Mouse (Mus musculus): ENCODE results near the gene Ganc.

Ganc gene

GRCm38 (mm10) chr2:120447306-120447705 is 43.6 kb downstream of the Ganc start:
- in situ Hi-C loops (cut with MboI; ENCODE audit: low sequenced_read_pairs): no loop called here

GRCm38 (mm10) chr2:120450724-120451123 is 47.0 kb downstream of the Ganc start:
- in situ Hi-C loops (cut with MboI; ENCODE audit: low sequenced_read_pairs): no loop called here

GRCm38 (mm10) chr2:120452600-120452999 is 48.9 kb downstream of the Ganc start:
- in situ Hi-C loops (cut with MboI; ENCODE audit: low sequenced_read_pairs): no loop called here

- in situ Hi-C loops (cut with MboI; ENCODE audit: low sequenced_read_pairs): no loop called here
Observed at GRCm38 (mm10) chr2:120454987-120455386, 51.3 kb downstream of the Ganc start.

- in situ Hi-C loops (cut with MboI; ENCODE audit: low sequenced_read_pairs): no loop called here
Observed at GRCm38 (mm10) chr2:120455719-120456118, 52.0 kb downstream of the Ganc start, which contains the start of gene Capn3. Gene Capn3, plus strand, starts transcription at chr2:120456019.

GRCm38 (mm10) chr2:120460216-120460615 is 56.5 kb downstream of the Ganc start:
- in situ Hi-C loops (cut with MboI; ENCODE audit: low sequenced_read_pairs): no loop called here

- in situ Hi-C loops (cut with MboI; ENCODE audit: low sequenced_read_pairs): no loop called here
Observed at GRCm38 (mm10) chr2:120463328-120463727, 59.6 kb downstream of the Ganc start.

- in situ Hi-C loops (cut with MboI; ENCODE audit: low sequenced_read_pairs): no loop called here
Observed at GRCm38 (mm10) chr2:120464091-120464490, 60.4 kb downstream of the Ganc start.

- in situ Hi-C loops (cut with MboI; ENCODE audit: low sequenced_read_pairs): no loop called here
Observed at GRCm38 (mm10) chr2:120464732-120465396, 61.2 kb downstream of the Ganc start.

GRCm38 (mm10) chr2:120465397-120465785 is 61.7 kb downstream of the Ganc start:
- in situ Hi-C loops (cut with MboI; ENCODE audit: low sequenced_read_pairs): no loop called here

GRCm38 (mm10) chr2:120468011-120468410 is 64.3 kb downstream of the Ganc start:
- in situ Hi-C loops (cut with MboI; ENCODE audit: low sequenced_read_pairs): no loop called here

- in situ Hi-C loops (cut with MboI; ENCODE audit: low sequenced_read_pairs): no loop called here
Observed at GRCm38 (mm10) chr2:120469220-120469619, 65.5 kb downstream of the Ganc start.

GRCm38 (mm10) chr2:120469715-120470114 is 66.0 kb downstream of the Ganc start:
- in situ Hi-C loops (cut with MboI; ENCODE audit: low sequenced_read_pairs): no loop called here

- in situ Hi-C loops (cut with MboI; ENCODE audit: low sequenced_read_pairs): no loop called here
Observed at GRCm38 (mm10) chr2:120470856-120471255, 67.2 kb downstream of the Ganc start.

- in situ Hi-C loops (cut with MboI; ENCODE audit: low sequenced_read_pairs): loop anchor here (25.0 kb wide), 1 partner anchor 386 kb away; the partner anchor contains the start of genes Cdan1 and Ttbk2
Observed at GRCm38 (mm10) chr2:120476277-120477087, 72.8 kb downstream of the Ganc start.

- in situ Hi-C loops (cut with MboI; ENCODE audit: low sequenced_read_pairs): loop anchor here (25.0 kb wide), 1 partner anchor 384 kb away; the partner anchor contains the start of genes Cdan1 and Ttbk2
Observed at GRCm38 (mm10) chr2:120478600-120478999, 74.9 kb downstream of the Ganc start.

- in situ Hi-C loops (cut with MboI; ENCODE audit: low sequenced_read_pairs): loop anchor here (25.0 kb wide), 1 partner anchor 380 kb away; the partner anchor contains the start of genes Cdan1 and Ttbk2
Observed at GRCm38 (mm10) chr2:120481921-120482320, 78.2 kb downstream of the Ganc start.

- in situ Hi-C loops (cut with MboI; ENCODE audit: low sequenced_read_pairs): loop anchor here (25.0 kb wide), 1 partner anchor 380 kb away; the partner anchor contains the start of genes Cdan1 and Ttbk2
Observed at GRCm38 (mm10) chr2:120482506-120483389, 79.1 kb downstream of the Ganc start.

GRCm38 (mm10) chr2:120484241-120484640 is 80.5 kb downstream of the Ganc start:
- in situ Hi-C loops (cut with MboI; ENCODE audit: low sequenced_read_pairs): loop anchor here (25.0 kb wide), 1 partner anchor 378 kb away; the partner anchor contains the start of genes Cdan1 and Ttbk2

GRCm38 (mm10) chr2:120493254-120493653 is 89.6 kb downstream of the Ganc start:
- in situ Hi-C loops (cut with MboI; ENCODE audit: low sequenced_read_pairs): loop anchor here (25.0 kb wide), 1 partner anchor 369 kb away; the partner anchor contains the start of genes Cdan1 and Ttbk2
